Mouse (Mus musculus): ENCODE measurements around the gene Hspd1.
"Not testable (repeated sequence)": the region's sequence is repeated elsewhere in the genome, so short reads cannot be mapped to it uniquely, and the experiment has no call there.

The Hspd1 gene

DNA sequence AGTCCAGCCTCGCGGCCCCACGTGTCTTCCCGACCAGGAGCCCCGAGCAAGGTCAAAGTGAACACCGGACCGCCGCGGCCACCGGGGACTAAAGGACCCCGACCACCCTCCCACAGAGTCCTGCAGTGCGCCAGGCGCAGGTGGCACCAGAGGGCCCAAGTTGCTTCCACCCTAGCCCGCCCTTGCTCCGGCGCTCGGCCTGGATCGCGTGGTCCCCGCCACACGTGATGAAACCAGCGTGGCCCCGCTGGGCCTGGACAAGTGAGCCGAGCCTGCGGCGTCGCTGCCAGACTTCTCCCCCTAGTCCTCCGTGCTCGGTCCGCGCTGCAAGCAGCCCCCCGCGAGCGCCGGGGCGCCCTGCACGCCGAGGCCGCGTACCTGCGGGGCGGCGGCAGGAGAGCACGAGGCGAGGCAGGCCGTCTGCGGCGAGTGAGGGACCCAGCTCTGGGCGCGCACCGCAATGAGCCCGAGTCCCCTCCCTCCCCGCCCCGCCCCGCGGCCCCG is 590 bp downstream of the Hspd1 start:
- DNase-seq (ENCODE audit: low spot score in 2 of 2) = no peak

GRCm38 (mm10) chr1:55086868-55087400 is 1.1 kb downstream of the Hspd1 start:
- peak; percentile 2 for DNase-seq (ENCODE audit: low spot score in 2 of 2)

- DNase-seq (ENCODE audit: low spot score in 2 of 2) = no peak
These were observed 2.2 kb downstream of the Hspd1 start for GRCm38 (mm10) chr1:55085781-55086366.

DNA sequence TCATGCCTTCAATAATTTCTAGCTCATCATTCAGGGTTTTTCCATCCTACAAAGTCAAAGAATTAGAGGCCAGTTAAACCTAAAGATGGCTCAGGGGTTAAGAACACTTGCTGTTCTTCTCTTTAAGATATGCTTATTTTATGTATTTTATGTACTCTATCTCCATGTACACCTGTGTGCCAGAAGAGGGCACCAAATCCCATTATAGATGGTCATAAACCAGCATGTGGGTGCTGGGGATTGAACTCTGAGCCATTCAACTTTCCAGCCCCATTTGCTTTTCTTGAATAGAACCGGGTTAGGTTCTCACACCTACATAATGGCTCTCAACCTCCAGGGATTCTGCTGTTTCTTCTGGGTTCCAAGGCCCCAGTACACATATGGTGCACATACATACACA is 5.9 kb downstream of the Hspd1 start:
- no peak for DNase-seq (ENCODE audit: low spot score in 2 of 2)

- DNase-seq (ENCODE audit: low spot score in 2 of 2) = no peak
These were observed 8.4 kb downstream of the Hspd1 start for GRCm38 (mm10) chr1:55079677-55080076.

- DNase-seq (ENCODE audit: low spot score in 2 of 2) = no peak
These were observed 11.1 kb downstream of the Hspd1 start for GRCm38 (mm10) chr1:55076849-55077516.

GRCm38 (mm10) chr1:55076395-55076743 is 11.7 kb downstream of the Hspd1 start:
- no peak for DNase-seq (ENCODE audit: low spot score in 2 of 2)

- no peak for DNase-seq (ENCODE audit: low spot score in 2 of 2)
These were observed 12.2 kb downstream of the Hspd1 start for GRCm38 (mm10) chr1:55075652-55076394.

DNA sequence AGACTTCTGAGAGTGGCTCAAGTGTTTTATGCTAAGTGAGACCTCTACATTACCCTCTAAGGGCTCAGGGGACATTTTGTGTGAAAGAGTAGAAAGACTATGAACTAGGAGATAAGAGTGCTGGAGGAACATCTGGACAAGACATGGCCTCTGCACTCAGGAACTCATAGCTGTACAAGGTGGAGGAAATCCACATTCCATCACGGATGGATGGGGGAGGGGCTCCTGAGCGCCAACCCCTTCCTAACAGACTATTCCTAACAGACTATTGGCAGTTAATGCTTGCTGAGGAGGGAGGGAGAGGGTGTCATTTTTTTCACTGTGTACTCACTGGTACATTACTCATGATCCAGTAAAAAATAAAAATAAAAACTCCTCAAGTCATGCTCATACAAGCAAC is 13.3 kb downstream of the Hspd1 start:
- no peak for DNase-seq (ENCODE audit: low spot score in 2 of 2)

DNA sequence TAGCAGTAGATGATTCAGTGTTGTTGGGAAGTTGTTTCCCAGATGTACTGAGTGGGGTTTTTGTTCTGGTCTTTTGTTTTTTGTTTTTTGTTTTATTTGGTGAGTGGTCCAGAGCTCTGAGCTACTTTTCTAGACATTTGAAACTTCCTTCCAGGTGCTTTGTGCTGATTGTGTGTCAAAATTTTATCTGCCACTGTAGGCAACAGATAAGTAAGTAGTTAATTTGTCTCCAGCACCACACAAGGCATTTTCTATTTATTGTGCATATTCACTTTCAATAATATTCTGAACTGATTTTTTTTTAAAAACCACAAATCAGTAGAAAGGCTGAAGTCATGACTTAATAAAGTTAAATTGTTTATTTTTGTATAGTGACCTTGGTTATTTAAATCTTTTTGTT is 15.7 kb downstream of the Hspd1 start:
- DNase-seq (ENCODE audit: low spot score in 2 of 2) = not testable (repeated sequence)

DNA sequence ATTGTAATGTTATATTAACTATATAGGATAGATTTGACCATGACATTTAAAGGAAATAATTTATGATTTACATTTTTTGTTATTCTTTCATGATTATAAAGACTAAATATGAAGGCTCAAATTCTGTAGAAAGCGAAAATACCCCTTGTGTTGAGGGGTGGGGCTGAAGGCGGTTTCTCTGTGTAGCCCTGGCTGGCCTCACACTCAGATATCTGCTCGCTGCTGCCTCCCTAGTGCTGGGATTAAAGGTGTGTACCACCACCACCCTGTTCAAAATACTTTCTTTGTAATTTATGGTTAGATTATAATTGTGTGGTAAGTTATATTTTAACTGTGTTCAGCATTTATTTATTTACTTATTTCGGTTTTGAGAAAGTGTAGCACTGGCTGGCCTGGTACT is 26.3 kb downstream of the Hspd1 start:
- no peak for DNase-seq (ENCODE audit: low spot score in 2 of 2)

- DNase-seq (ENCODE audit: low spot score in 2 of 2) = no peak
These were observed 26.9 kb downstream of the Hspd1 start for GRCm38 (mm10) chr1:55061099-55061498.

DNA sequence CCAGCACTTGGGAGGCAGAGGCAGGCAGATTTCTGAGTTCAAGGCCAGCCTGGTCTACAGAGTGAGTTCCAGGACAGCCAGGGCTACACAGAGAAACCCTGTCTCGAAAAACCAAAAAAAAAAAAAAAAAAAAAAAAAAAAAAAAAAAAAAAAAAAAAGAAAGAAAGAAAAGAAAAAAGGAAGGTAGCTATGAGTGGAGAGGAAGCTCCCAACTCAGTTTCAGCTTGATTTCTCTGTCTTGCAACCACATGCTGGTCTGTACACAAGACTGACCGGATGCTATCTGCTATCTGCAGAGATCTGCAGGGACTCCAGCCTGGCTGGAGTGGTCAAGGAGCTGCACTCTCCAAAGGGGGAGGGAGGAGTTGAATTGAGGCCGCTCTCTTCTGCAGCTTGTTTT is 29.7 kb downstream of the Hspd1 start:
- not testable (repeated sequence) for DNase-seq (ENCODE audit: low spot score in 2 of 2)

DNA sequence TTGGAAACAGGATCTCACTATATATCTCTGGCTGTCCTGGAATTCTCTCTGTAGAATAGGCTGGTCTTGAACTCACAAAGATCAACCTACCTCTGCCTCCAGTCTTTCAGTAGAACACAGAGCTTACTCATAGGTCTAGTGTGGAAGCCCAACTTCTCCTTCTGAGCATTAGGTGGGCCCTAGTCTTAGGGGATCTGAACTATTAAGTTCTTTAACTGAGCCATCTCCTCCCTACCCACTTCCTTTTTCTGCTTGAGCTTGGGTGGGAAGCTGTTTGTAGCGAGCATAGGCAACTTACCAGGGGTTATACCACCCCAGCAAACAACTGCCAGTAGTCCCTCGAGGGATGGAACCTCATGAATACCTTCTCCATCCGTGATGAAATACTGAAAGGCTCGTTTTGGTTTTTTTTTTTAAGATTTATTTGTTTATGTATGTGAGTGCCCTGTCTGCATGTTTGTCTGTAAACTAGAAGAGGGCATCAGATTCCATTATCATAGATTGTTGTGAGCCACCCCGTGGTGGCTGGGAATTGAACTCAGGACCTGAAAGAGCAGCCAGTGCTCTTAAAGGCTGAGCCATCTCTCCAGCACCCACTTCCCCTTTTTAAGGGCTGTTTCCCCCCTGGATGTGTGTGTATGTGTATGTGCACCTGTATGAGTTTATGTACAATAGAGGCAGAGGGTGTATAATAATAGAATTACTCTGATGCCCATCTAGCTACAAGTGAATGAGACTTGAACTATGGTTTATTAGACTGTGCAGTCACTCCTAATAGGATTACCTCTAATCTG is 32.5 kb downstream of the Hspd1 start:
- DNase-seq (ENCODE audit: low spot score in 2 of 2) = no peak

- DNase-seq (ENCODE audit: low spot score in 2 of 2) = no peak
These were observed 34.4 kb downstream of the Hspd1 start for GRCm38 (mm10) chr1:55053596-55053995.

DNA sequence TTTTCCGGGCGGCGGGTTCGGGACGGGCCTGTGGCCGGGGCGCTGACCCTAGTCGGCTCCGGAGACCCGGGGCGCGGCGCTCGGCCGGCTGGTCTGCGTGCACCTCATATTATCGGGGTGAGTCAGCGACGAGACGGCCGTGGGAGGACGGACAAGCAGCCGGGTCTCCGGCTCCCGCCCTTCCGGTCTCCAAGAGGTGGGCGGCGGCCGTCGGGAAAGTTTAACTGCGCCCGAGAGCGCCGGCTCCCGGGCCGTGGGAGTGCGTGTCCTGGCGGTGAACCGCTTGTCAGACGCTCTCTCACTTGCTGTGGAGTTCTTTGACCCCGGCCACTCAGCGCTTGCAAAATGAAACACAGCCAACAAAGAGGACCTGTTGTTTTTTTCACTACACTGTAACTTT is 35.0 kb downstream of the Hspd1 start:
- peak in 1 of 2 experiments; percentile 86 for DNase-seq (ENCODE audit: low spot score in 2 of 2)

DNA sequence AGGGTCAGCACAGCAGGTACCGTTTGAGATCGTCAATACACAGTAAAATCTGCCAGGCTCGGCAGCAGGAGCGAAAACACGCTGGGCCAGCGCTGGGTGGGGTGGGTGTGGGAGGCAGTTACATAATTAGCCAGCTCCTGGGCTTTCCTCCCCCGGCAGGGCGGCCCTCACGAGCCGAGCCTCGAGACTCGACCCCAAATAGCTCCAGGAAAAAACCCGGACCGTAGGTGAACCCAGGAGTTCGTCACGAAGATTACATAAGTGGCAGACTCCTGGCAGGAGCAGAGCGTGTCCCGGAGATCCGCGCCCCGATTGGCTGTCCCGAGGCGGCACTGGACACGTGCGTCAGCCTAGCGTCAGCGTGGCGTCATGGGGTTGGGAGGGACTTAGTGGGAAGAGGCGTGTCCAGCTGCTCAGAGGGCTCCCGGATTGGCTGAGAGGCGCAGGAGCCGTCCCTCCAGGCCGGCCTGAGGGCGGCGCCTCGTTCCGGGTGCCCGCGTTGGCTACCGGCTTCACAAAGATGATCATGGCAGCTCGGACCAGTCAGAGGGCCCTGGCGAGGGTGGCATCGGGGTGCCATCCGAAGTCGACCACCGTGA is 35.6 kb downstream of the Hspd1 start, which contains the start of gene Coq10b:
Gene Coq10b (plus strand): TSS at position 416 of the 599 bp plus-strand sequence.
- DNase-seq (ENCODE audit: low spot score in 2 of 2) = peak; percentile 99

GRCm38 (mm10) chr1:55051671-55052070 is 36.4 kb downstream of the Hspd1 start:
- DNase-seq (ENCODE audit: low spot score in 2 of 2) = no peak

GRCm38 (mm10) chr1:55048841-55049587 is 39.0 kb downstream of the Hspd1 start:
- DNase-seq (ENCODE audit: low spot score in 2 of 2) = no peak

- no peak for DNase-seq (ENCODE audit: low spot score in 2 of 2)
These were observed 44.9 kb downstream of the Hspd1 start for GRCm38 (mm10) chr1:55043164-55043563.

DNA sequence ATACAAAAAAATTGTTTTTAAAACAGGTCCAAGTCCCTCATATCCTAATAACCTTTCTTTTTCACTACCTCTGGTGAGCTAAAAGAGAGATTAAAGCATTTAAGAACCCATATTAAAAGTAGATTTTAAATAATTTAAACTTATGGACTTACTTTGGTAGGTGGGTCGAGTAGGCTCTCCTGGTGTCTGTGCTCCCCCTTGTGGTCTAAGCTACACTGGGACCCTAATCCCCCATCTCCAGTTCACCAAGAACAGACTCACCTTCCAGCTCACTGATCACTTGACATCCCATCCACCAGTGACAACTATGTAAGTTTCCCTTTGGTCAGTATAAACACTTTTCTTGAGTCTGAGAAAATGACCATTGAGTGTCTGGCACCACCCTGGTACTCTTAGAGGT is 45.8 kb downstream of the Hspd1 start:
- DNase-seq (ENCODE audit: low spot score in 2 of 2) = no peak

All from urinary bladder, postnatal 36 days (tissue).